Mouse (Mus musculus) liver, adult 2 months (tissue): Measurements from ENCODE around the gene Tcf7l1.

ENCODE experiments used
- CTCF ChIP-seq: fragments of 200-500 bp; IDR thresholded peaks from 2 replicates; pipeline ENCODE4 v1.5.1; 2011; ENCODE audit warnings: low read depth, low read length, control low read depth
- POLR2A ChIP-seq: fragments of 200-500 bp; IDR thresholded peaks from 2 replicates; pipeline ENCODE4 v1.6.1; 2011; ENCODE audit warnings: low read length, control low read depth; ENCODE audit not compliant: insufficient read depth; ENCODE audit errors: extremely low read depth

DNA sequence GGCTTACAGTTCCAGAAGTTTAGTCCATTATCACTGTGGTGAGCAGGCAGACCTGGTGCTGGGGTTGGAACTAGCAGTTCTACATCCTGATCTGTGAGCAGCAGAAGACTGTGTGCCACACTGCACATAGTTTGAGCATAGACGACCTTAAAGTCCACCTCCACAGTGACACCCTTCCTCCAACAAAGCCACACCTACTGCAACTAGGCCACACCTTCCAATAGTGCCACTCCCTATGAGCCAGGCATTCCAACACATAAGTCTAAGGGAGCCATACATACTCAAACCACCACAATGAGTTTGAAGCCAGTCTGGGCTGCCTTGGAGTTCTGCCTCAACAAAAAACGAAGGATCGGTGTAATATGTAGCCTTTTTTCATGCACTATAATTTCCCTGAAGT, 55.7 kb downstream of the Tcf7l1 start:
- no peak for TF ChIP-seq CTCF
- no peak for TF ChIP-seq POLR2A
